Mouse (Mus musculus) midbrain, embryonic 15.5 days (tissue): ENCODE results near the gene Gm9857. TPM values are rescaled to one million over a fixed set of nuclear protein-coding genes. Genes with fewer than 3 reads are reported as not detected.
A peak's percentile ranks its signal among the peaks of the same experiment; 100 is the strongest.

Source experiments
- ATAC-seq: fragments of 200-750 bp; cut with Nextera tagmentation; replicated peaks from 2 replicates; pipeline ENCODE4 v1.8.0; 2017; ENCODE audit warnings: moderate TSS enrichment
- H3K27ac ChIP-seq: fragments of 300-500 bp; sonication (generic); 2 replicates; pipeline ENCODE4 v1.5.1; 2015; ENCODE audit warnings: mild to moderate bottlenecking, inconsistent platforms
- H3K27me3 ChIP-seq: fragments of 300-500 bp; sonication (generic); replicated peaks from 2 replicates; pipeline ENCODE4 v1.6.1; 2015; ENCODE audit warnings: inconsistent platforms
- H3K36me3 ChIP-seq: fragments of 300-500 bp; sonication (generic); replicated peaks from 2 replicates; pipeline ENCODE4 v1.6.1; 2015; ENCODE audit warnings: inconsistent platforms
- H3K4me1 ChIP-seq: fragments of 300-500 bp; sonication (generic); 2 replicates; pipeline ENCODE4 v1.6.1; 2015; ENCODE audit warnings: inconsistent platforms
- H3K4me2 ChIP-seq: fragments of 300-500 bp; sonication (generic); 2 replicates; pipeline ENCODE4 v1.6.1; 2015; ENCODE audit warnings: inconsistent platforms, mild to moderate bottlenecking, moderate library complexity
- H3K4me3 ChIP-seq: fragments of 300-500 bp; sonication (generic); 2 replicates; pipeline ENCODE4 v1.5.1; 2015; ENCODE audit warnings: mild to moderate bottlenecking, inconsistent platforms
- H3K9ac ChIP-seq: fragments of 300-500 bp; sonication (generic); 2 replicates; pipeline ENCODE4 v1.6.1; 2015; ENCODE audit warnings: mild to moderate bottlenecking, inconsistent platforms
- H3K9me3 ChIP-seq: fragments of 300-500 bp; sonication (generic); 2 replicates; pipeline ENCODE4 v1.6.1; 2016; ENCODE audit warnings: inconsistent platforms
- WGBS: fragments of 180-500 bp; shearing (Covaris S2); methylation state at CpG from one replicate; pipeline ENCODE4 v1.1.7; 2015; ENCODE audit warnings: mixed read lengths; 5-methylcytosine and 5-hydroxymethylcytosine counted together
- polyA plus RNA-seq: library from polyadenylated mRNA; unstranded; fragments of >200 nt; fragmentation: Nextera tagmentation; extraction: Ambion mirVana; gene quantifications from 2 replicates; pipeline ENCODE4 v1.2.1, GENCODE M21; 2015

The Gm9857 gene
- polyA plus RNA-seq, 1 experiment from 2014 or later, result not detected

DNA sequence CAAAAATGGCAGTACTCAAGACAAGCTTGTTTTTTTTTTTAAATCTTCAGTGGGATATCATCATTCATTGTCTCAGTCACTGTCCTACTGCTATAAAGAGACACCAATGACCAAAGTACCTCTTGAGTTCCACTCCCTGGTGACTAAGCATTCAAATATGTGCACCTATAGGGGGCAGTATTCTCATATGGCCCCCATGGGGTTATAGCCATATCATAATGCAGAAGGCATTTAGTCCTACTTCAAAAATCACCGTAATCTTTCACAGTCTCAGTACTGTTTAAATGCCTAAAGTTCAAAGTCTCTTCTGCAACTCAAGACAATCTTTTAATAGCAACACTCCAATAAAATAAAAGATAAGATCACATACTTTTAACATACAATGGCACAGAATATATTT lies 21.4 kb downstream of the Gm9857 start:
- 96% methylated on average over 1 of the region's 1 CpGs for WGBS

DNA sequence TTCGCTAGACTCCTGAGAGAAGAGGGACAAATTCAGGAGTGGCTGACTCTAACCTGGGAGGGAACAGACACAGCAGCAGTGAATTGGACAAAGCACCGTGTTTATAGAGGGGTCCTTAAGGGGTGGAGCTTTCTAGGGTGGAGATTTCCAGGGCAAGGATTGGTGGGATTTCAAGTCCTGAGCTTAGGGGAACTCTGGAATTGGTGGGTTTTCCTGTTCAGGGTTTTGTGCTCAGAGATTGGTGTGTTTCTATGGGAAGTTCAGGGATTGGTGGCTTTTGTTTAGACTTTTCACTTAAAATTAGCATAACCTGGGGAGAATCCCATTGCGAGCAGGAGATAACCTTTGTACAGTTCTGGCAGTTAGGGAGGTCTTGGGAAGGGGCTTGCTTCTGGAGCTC lies 22.3 kb downstream of the Gm9857 start:
- Histone ChIP-seq H3K4me2 (no peak overlapping the region), H3K9me3 (no peaks in the 10 kb centered on the region), H3K4me1 (no peaks in the 10 kb centered on the region), H3K36me3 (no peaks in the 10 kb centered on the region), H3K27ac (no peak overlapping the region), H3K4me3 (no peak overlapping the region), H3K27me3 (no peaks in the 10 kb centered on the region), H3K9ac (no peak overlapping the region)
- no peak for ATAC-seq
- 40% methylated on average over 3 of the region's 3 CpGs for WGBS

More for the DNA sequence above, 21.4 kb downstream of the Gm9857 start:
- Histone ChIP-seq H3K27me3 (no peaks in the 10 kb centered on the region), H3K4me1 (no peaks in the 10 kb centered on the region), H3K9me3 (no peaks in the 10 kb centered on the region), H3K27ac (no peak overlapping the region), H3K36me3 (no peaks in the 10 kb centered on the region), H3K4me3 (no peak overlapping the region), H3K4me2 (no peak overlapping the region), H3K9ac (no peak overlapping the region)
- no peak for ATAC-seq

- Histone ChIP-seq H3K4me2 (no peak overlapping the region), H3K4me1 (peaks cover 6% of the 10 kb centered on the region), H3K4me3 (no peak overlapping the region), H3K27ac (no peak overlapping the region), H3K27me3 (no peaks in the 10 kb centered on the region), H3K9me3 (no peaks in the 10 kb centered on the region), H3K36me3 (no peaks in the 10 kb centered on the region), H3K9ac (no peak overlapping the region)
- no peak for ATAC-seq
- 30% methylated on average over 4 of the region's 4 CpGs for WGBS
Measured at GRCm38 (mm10) chr3:108916857-108917256, 23.4 kb downstream of the Gm9857 start.

GRCm38 (mm10) chr3:108915999-108916398 lies 24.2 kb downstream of the Gm9857 start:
- no peak overlapping the region for H3K27ac ChIP-seq
- ATAC-seq, result no peak
- H3K4me2 ChIP-seq, result no peak overlapping the region
- H3K9ac ChIP-seq, result no peak overlapping the region
- H3K27me3 ChIP-seq, result no peaks in the 10 kb centered on the region
- WGBS, result 95% methylated on average over 1 of the region's 1 CpGs
- H3K4me3 ChIP-seq, result no peak overlapping the region
- H3K9me3 ChIP-seq, result no peaks in the 10 kb centered on the region
- H3K36me3 ChIP-seq, result no peaks in the 10 kb centered on the region
- peaks cover 6% of the 10 kb centered on the region for H3K4me1 ChIP-seq

DNA sequence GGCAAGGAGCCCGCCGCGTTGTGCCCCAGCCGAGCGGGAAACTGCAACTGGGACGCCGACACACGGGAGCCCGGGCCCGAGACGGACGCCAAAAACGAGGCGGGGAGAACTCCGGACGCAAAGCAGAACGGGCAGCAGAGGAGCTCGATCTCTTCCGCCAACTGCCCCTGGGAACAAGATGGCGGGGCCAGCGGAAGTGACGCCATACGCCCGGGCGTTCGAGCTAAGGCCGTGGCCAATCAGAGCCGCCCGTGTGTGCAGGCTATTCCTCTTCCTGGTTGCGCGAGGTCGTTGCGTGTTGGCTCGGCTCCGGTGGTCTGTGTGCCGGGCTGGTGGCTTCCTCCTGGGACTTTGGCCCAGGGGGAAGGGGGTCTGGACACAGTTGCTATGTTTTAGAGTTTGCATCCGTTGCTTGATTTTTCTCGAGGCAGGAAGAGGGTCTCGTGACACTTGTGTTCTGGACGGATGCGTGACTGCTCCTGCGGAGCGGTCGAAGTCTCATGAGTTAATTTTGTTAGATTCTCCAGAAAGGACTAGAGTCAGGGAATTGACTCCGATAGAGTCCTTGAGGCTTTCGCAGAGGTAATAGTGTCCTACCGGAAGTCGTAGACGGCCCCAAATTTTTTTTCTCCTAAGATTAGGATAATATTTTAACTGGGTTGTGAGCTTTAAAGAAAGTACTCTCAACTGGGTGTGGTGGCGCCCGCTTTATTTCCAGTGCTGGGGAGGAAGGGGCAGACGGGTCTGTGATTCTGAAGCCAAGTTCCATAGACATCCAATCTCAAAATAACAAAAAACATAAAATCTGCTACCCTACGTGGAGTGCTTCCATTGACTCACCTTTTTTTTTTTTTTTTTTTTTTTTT lies 28.5 kb downstream of the Gm9857 start, which contains the start of gene Prpf38b:
TSS of gene Prpf38b (minus strand) at position 180 of the 866 bp plus-strand sequence.
- H3K9ac ChIP-seq, result peak within 1 kb of the TSS; percentile 89
- H3K27ac ChIP-seq, result peak within 1 kb of the TSS; percentile 97
- peak within 1 kb of the TSS; percentile 99 for H3K4me3 ChIP-seq
- H3K27me3 ChIP-seq, result no peaks in the 10 kb centered on the region
- WGBS, result 1% methylated on average over 53 of the region's 53 CpGs
- ATAC-seq, result peak; percentile 100
- peaks cover 27% of the 10 kb centered on the region for H3K4me1 ChIP-seq
- H3K36me3 ChIP-seq, result 0 out of 2 replicates have a peak, but pooled peaks cover 5% of the 10 kb centered on the region
- H3K4me2 ChIP-seq, result peak within 1 kb of the TSS; percentile 78
- no peaks in the 10 kb centered on the region for H3K9me3 ChIP-seq

GRCm38 (mm10) chr3:108911081-108911547 lies 29.1 kb downstream of the Gm9857 start:
- H3K27ac ChIP-seq, result peak overlapping the region; percentile 97
- H3K27me3 ChIP-seq, result no peaks in the 10 kb centered on the region
- peak; percentile 90 for ATAC-seq
- peak overlapping the region; percentile 78 for H3K4me2 ChIP-seq
- peaks cover 27% of the 10 kb centered on the region for H3K4me1 ChIP-seq
- peak overlapping the region; percentile 89 for H3K9ac ChIP-seq
- WGBS, result under 1% methylated on average over 44 of the region's 44 CpGs
- H3K4me3 ChIP-seq, result peak overlapping the region; percentile 99
- 0 out of 2 replicates have a peak, but pooled peaks cover 5% of the 10 kb centered on the region for H3K36me3 ChIP-seq
- no peaks in the 10 kb centered on the region for H3K9me3 ChIP-seq

GRCm38 (mm10) chr3:108910303-108911080 lies 29.8 kb downstream of the Gm9857 start:
- Histone ChIP-seq H3K27me3 (no peaks in the 10 kb centered on the region), H3K4me1 (peaks cover 27% of the 10 kb centered on the region), H3K4me2 (peak overlapping the region; percentile 78), H3K9ac (peak overlapping the region; percentile 89), H3K4me3 (peak overlapping the region; percentile 99), H3K36me3 (0 out of 2 replicates have a peak, but pooled peaks cover 9% of the 10 kb centered on the region), H3K9me3 (no peaks in the 10 kb centered on the region), H3K27ac (peak overlapping the region; percentile 97)
- ATAC-seq, result no peak; the same call in 1 of the 2 replicates
- WGBS, result under 1% methylated on average over 31 of the region's 32 CpGs

GRCm38 (mm10) chr3:108902934-108903333 lies 37.3 kb downstream of the Gm9857 start:
- H3K27me3 ChIP-seq, result no peaks in the 10 kb centered on the region
- H3K36me3 ChIP-seq, result peaks cover 37% of the 10 kb centered on the region
- H3K9ac ChIP-seq, result no peak overlapping the region
- H3K9me3 ChIP-seq, result no peaks in the 10 kb centered on the region
- no peak overlapping the region for H3K27ac ChIP-seq
- H3K4me2 ChIP-seq, result no peak overlapping the region
- 96% methylated on average over 6 of the region's 6 CpGs for WGBS
- no peaks in the 10 kb centered on the region for H3K4me1 ChIP-seq
- no peak overlapping the region for H3K4me3 ChIP-seq
- ATAC-seq, result no peak

- WGBS, result 62% methylated on average over 2 of the region's 2 CpGs
- Histone ChIP-seq H3K9ac (no peak overlapping the region), H3K36me3 (peaks cover 33% of the 10 kb centered on the region), H3K27ac (no peak overlapping the region), H3K4me3 (no peak overlapping the region), H3K9me3 (no peaks in the 10 kb centered on the region), H3K4me2 (no peak overlapping the region), H3K27me3 (no peaks in the 10 kb centered on the region), H3K4me1 (no peaks in the 10 kb centered on the region)
- no peak for ATAC-seq
Measured at GRCm38 (mm10) chr3:108902038-108902437, 38.2 kb downstream of the Gm9857 start.

DNA sequence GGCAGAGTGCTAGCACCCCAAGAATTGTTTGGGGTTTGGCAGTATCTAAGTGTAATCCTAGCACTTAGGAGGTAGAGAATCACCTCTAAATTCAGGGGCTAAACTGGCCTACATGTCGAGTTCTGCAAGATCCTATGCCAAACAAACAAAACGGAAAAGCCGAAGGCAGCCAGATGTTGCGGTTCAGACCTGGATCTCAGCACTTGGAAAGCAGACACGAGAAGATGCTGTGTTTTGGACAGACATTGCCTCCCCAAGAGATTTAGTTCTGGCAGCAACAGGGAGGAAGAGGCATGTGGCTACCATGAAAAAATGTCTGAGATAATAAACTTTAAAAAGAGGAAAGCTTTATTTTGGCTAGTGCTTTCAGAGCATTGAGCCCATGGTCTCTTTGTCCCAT lies 39.6 kb downstream of the Gm9857 start:
- WGBS, result 81% methylated on average over 5 of the region's 5 CpGs
- H3K9me3 ChIP-seq, result no peaks in the 10 kb centered on the region
- H3K9ac ChIP-seq, result no peak overlapping the region
- no peak overlapping the region for H3K4me3 ChIP-seq
- H3K36me3 ChIP-seq, result peaks cover 29% of the 10 kb centered on the region
- no peaks in the 10 kb centered on the region for H3K4me1 ChIP-seq
- H3K27me3 ChIP-seq, result no peaks in the 10 kb centered on the region
- no peak overlapping the region for H3K27ac ChIP-seq
- H3K4me2 ChIP-seq, result no peak overlapping the region
- ATAC-seq, result no peak

DNA sequence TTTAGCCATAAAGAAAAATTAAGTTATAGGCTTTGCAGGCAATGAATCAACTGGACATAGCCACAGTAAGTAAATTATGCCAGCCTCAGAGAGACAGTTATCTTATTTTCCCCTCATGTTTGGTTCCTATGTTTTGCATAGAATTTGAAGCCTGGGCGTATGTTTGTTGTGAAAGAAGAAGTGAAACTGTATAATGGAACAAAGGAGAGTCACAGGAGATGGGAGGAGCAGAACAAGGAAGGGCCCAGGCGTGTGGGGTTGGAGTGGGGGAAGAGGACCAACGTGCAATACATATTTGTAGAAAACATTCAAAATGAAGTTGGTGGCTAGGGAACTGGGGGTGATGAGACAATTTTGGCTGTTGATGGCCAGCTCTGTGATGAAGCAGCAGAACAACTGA lies 40.1 kb downstream of the Gm9857 start:
- WGBS, result 93% methylated on average over 3 of the region's 3 CpGs
- ATAC-seq, result no peak

DNA sequence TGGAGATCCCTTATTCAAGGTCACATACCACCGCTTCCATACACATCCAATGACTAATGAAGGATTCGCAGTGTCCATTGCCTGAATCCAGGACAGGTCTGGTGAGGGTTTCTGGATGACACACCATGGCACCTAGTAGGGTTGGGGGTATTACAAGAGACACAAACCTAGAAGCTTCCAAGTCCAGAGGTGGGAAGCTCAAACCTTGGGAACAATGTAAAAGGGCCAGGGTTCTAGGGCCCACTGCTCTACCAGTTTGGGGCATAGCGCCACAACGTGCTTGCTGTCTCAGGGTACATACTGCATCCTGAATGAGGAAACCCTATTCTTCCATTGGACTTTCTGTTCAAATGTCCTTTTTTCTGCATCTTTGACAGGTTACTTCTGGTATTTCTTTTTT lies 41.6 kb downstream of the Gm9857 start:
- Histone ChIP-seq H3K4me3 (no peak overlapping the region), H3K27me3 (no peaks in the 10 kb centered on the region), H3K4me1 (no peaks in the 10 kb centered on the region), H3K27ac (no peak overlapping the region), H3K9me3 (no peaks in the 10 kb centered on the region), H3K9ac (no peak overlapping the region), H3K4me2 (no peak overlapping the region), H3K36me3 (peaks cover 10% of the 10 kb centered on the region; the same call in 1 of the 2 replicates)
- ATAC-seq, result no peak
- 94% methylated on average over 4 of the region's 4 CpGs for WGBS

More for the DNA sequence above, 40.1 kb downstream of the Gm9857 start:
- no peak overlapping the region for H3K9ac ChIP-seq
- H3K9me3 ChIP-seq, result no peaks in the 10 kb centered on the region
- peaks cover 25% of the 10 kb centered on the region for H3K36me3 ChIP-seq
- no peaks in the 10 kb centered on the region for H3K27me3 ChIP-seq
- no peaks in the 10 kb centered on the region for H3K4me1 ChIP-seq
- no peak overlapping the region for H3K4me3 ChIP-seq
- no peak overlapping the region for H3K27ac ChIP-seq
- H3K4me2 ChIP-seq, result no peak overlapping the region
